Mouse (Mus musculus) limb, embryonic 10.5 days (tissue): ENCODE results near the gene C3ar1. TPM values are rescaled to one million over a fixed set of nuclear protein-coding genes. Genes with fewer than 3 reads are reported as not detected.

ENCODE experiments used
- DNase-seq: peaks from one replicate; pipeline ENCODE4 v3.0.0-alpha.2; 2017; ENCODE audit warnings: low spot score
- H3K27ac ChIP-seq: fragments of 300-500 bp; sonication (generic); 2 replicates; pipeline ENCODE4 v1.5.1; 2016; ENCODE audit warnings: mild to moderate bottlenecking
- H3K27me3 ChIP-seq: fragments of 300-500 bp; sonication (generic); 2 replicates; pipeline ENCODE4 v1.6.1; 2016; ENCODE audit warnings: low read depth, mild to moderate bottlenecking; ENCODE audit not compliant: poor library complexity, severe bottlenecking
- H3K36me3 ChIP-seq: fragments of 300-500 bp; sonication (generic); 2 replicates; pipeline ENCODE4 v1.6.1; 2016; ENCODE audit warnings: mild to moderate bottlenecking, moderate library complexity
- H3K4me1 ChIP-seq: fragments of 300-500 bp; sonication (generic); 2 replicates; pipeline ENCODE4 v1.6.1; 2016
- H3K4me3 ChIP-seq: fragments of 300-500 bp; sonication (generic); 2 replicates; pipeline ENCODE4 v1.5.1; 2016; ENCODE audit warnings: mild to moderate bottlenecking, moderate library complexity
- H3K9me3 ChIP-seq: fragments of 300-500 bp; sonication (generic); replicated peaks from 2 replicates; pipeline ENCODE4 v1.6.1; 2016; ENCODE audit warnings: mild to moderate bottlenecking
- WGBS: fragments of 180-500 bp; shearing (Covaris S2); methylation state at CpG from one replicate; pipeline ENCODE4 v1.1.7; 2016; 5-methylcytosine and 5-hydroxymethylcytosine counted together
- polyA plus RNA-seq: library from polyadenylated mRNA; unstranded; fragments of >200 nt; fragmentation: Nextera tagmentation; extraction: Ambion mirVana; gene quantifications from 2 replicates; pipeline ENCODE4 v1.2.1, GENCODE M21; 2016

The C3ar1 gene
- polyA plus RNA-seq, 1 experiment from 2014 or later, result 1.2 TPM

DNA sequence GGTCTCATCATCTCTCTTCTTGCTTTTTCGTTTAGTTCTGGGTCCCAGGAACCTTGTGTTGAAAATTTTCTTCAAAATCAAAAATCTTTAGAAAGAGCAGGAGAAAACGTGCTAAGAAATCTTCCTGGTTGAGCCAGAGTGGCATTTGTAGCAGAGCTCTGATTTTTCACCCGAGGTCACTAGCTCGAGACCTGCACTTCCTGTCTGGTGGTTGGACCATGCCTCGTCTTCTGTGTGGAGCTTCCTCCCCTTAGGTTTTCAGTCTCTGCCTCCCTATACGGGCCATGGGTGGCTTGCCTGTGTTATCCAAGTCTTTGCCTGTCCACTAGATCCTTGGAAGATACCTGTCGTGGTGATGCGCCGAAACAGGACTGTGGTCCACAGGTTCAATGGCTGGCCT, 34.1 kb downstream of the C3ar1 start:
- Histone ChIP-seq H3K27ac (no peak overlapping the region), H3K4me3 (no peak overlapping the region), H3K9me3 (no peaks in the 10 kb centered on the region), H3K27me3 (no peaks in the 10 kb centered on the region; the same call in 1 of the 2 replicates), H3K4me1 (peaks cover 46% of the 10 kb centered on the region), H3K36me3 (no peaks in the 10 kb centered on the region)
- no peak for DNase-seq
- 78% methylated on average over 9 of the region's 9 CpGs for WGBS

DNA sequence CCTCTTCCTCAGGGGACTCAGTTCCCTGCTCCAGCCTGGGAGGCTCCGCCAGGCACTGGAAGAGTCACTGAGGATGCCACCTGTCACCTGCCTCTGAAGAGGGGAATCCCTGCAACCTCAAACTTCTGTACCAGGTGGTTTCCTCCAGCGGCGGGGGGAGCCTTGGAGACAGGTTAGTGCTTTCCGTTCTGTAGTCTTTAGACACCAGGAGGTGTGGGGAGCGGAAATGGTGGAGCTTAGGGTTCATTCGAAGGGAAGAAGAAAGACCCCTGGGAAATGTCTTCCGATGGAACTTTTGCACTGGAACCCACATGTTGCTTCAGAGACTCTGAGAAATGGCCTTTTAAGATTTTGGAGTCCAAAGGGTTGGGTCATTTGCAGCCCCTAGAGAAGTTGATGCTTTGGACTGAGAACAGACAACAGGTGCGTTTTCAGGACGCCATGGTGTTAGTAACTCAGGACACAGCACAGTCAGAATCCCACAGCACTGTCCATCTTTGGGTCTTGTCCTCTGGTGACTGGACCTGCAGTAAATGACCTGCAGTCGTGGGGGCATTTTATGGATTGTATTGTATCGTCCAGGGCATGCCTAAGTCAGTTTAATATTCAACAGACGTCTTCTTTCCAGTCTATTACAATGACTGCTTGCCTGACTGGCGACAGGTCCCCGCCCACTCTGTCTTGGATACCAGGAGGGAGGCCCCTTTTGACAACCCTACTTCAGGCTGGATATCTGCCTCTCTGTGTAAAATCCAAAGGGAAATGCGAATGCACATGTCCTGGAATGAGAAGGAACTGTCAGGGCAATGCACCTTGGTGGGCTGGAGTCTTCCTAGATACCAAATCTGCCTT, 34.9 kb downstream of the C3ar1 start:
- H3K4me3 ChIP-seq, result peak overlapping the region; percentile 86
- H3K9me3 ChIP-seq, result no peaks in the 10 kb centered on the region
- no peak for DNase-seq
- no peaks in the 10 kb centered on the region for H3K36me3 ChIP-seq
- peaks cover 38% of the 10 kb centered on the region for H3K4me1 ChIP-seq
- peak overlapping the region; percentile 92; the same call in 1 of the 2 replicates for H3K27ac ChIP-seq
- WGBS, result 44% methylated on average over 15 of the region's 15 CpGs
- no peaks in the 10 kb centered on the region; the same call in 1 of the 2 replicates for H3K27me3 ChIP-seq

DNA sequence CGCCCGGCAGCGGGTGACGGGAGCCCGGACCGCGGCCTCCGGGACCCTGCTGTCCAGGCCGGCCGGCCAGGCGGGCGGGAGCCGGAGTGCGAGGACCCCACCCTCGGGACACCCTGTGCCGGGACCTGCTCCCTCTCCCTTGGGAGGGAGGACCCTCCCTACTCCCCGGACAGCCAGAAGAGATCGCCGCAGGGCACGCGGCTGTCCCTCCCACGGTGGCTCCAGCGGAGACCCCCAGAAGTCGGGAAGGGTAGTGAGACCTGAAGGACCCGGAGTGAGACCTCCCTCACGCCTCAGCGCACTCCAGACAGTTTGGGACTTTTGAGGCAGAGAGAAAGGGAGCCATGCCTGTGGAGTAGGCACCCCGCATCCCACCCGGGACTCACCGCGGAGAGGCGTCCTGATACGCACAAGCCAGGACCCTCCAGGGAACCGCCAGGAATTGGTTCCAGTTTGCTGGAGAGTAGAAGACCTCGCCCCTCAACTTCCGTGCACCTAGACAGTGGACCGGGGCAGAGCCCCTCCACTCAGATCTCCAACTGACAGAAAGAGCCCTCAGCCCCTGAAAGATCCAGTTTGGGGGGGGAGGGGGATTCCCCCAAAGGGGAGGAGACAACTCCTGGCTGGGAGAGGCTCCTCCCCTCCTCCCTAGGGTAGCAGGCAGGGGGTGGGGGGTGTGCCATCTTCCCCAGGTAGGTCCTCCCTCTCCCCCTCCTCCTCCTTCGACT, 35.7 kb downstream of the C3ar1 start:
- under 1% methylated on average over 38 of the region's 38 CpGs for WGBS
- H3K4me3 ChIP-seq, result peak overlapping the region; percentile 86
- DNase-seq, result no peak
- H3K36me3 ChIP-seq, result no peaks in the 10 kb centered on the region
- H3K27ac ChIP-seq, result peak overlapping the region; percentile 92
- no peaks in the 10 kb centered on the region for H3K9me3 ChIP-seq
- H3K4me1 ChIP-seq, result peaks cover 30% of the 10 kb centered on the region
- H3K27me3 ChIP-seq, result no peaks in the 10 kb centered on the region; the same call in 1 of the 2 replicates

DNA sequence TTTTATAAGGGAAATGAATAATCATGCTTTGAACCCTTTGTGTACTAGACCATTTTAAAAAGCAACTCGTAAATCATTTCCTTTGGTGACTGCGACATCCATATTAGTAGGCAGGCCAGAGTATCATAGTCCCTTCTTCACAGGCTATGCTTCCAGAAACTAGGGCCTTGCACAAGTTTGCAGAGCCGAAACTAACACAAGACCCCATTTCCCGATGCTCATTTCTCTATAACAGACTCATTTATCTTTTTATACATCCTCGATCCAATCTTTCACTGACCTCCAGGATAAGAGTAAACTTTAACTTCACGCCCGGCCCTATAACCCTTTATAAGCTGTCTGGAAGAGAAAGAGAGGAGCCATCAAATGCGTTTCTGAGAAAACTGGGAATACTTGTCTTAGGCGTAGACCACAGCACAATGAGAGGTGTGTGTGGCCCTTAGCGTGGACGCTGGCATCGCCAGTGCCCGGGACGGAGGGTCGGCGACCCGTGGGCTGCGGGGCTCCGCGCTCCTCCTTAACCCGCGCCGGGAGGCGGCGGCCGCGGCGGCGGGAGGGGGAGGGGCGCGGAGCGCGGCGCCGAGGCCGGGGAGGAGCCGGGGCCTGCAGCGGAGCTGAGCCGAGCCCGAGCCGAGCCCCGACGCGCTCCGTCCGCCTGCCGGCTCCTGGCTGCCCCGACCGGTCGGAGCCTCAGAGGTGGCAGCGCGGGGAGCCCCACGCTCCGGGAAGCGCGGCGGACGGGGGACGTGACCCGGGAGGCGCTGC, 36.5 kb downstream of the C3ar1 start, which contains the start of gene Foxj2:
Gene Foxj2, plus strand, starts transcription at position 609 of the 765 bp plus-strand sequence.
- DNase-seq, result peak; percentile 80
- 2% methylated on average over 57 of the region's 61 CpGs for WGBS

DNA sequence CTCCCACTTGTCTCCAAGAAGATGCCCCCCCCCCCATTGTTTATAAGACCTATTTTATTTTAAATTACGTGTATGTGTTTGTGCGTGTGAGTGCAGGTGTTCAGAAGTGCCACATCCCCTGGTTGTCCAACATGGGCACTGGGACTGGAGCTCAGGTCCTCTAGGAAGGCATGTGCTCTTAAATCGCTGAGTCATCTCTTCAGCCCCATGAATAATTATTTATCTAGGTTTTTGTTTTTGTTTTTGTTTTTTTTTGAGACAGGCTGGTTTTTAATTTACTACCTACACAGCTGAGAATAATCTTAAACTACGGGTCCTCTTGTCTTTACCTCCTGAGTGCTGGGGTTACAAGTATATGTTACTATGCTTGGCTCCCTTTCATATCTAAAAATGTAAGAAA, 42.3 kb downstream of the C3ar1 start:
- 88% methylated on average over 4 of the region's 4 CpGs for WGBS
- Histone ChIP-seq H3K9me3 (no peaks in the 10 kb centered on the region), H3K36me3 (no peaks in the 10 kb centered on the region), H3K27me3 (no peaks in the 10 kb centered on the region), H3K4me1 (peaks cover 10% of the 10 kb centered on the region), H3K27ac (no peak overlapping the region), H3K4me3 (no peak overlapping the region)
- no peak for DNase-seq

More for the DNA sequence above, 36.5 kb downstream of the C3ar1 start, which contains the start of gene Foxj2:
- Histone ChIP-seq H3K9me3 (no peaks in the 10 kb centered on the region), H3K36me3 (no peaks in the 10 kb centered on the region), H3K4me3 (peak within 1 kb of the TSS; percentile 86), H3K27ac (peak within 1 kb of the TSS; percentile 92), H3K4me1 (peaks cover 27% of the 10 kb centered on the region), H3K27me3 (no peaks in the 10 kb centered on the region; the same call in 1 of the 2 replicates)

DNA sequence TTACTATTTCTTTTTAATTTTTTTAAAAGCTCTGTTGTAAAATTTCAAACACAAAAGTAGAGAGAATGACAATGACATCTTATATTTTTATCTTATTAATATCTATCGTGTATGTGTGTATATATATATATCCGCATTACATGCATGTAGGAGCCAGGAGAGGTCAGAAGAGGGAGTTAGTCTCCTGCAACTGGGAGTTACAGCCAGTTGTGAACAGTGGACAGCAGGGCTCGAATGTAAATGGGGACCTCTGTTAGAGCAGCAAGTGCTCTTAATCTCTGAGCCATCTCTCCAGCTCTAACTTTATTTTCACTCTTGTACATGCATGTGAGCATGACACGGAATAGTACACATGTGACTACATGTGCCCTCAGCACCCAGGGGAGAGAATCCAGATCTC, 43.2 kb downstream of the C3ar1 start:
- H3K36me3 ChIP-seq, result no peaks in the 10 kb centered on the region
- H3K27ac ChIP-seq, result no peak overlapping the region
- no peaks in the 10 kb centered on the region for H3K9me3 ChIP-seq
- 88% methylated on average over 4 of the region's 4 CpGs for WGBS
- peaks cover 10% of the 10 kb centered on the region for H3K4me1 ChIP-seq
- no peak overlapping the region for H3K4me3 ChIP-seq
- DNase-seq, result no peak
- no peaks in the 10 kb centered on the region for H3K27me3 ChIP-seq

DNA sequence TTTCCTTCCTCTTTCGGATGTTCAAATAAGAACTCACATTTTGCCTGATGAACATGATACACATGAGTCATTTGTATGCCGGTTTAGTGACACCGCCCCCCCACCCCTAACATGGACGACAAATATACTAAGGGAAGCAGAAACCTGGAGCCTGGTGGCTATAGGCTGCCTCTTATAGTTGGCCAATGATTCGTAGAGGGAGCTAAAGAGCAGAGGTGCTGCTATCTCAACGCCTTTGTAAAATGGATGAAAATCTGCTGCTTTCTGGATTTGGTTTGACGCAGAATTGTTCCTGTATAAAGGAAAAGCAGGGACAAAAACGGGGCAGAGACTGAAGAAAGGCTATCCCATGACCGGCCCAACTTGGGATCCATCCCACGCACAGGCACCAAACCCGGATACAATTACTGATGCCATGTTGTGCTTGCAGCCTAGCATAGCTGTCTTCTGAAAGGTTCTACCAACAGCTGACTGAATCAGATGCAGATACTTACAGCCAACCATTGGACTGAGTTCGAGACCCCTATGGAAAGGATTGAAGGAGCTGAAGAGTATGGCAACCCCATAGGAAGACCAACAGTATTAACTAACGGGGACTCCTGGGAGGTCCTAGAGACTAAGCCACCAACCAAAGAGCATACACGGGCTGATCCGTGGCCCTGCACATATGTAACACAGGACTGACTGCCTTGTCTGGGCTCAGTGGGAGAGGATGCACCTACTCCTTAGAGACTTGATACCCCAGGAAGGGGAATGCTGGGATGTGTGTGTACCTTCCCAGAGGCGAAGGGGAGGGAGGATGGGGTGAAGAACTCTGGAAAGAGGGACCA, 44.0 kb downstream of the C3ar1 start:
- Histone ChIP-seq H3K27ac (peak overlapping the region; percentile 96), H3K4me1 (peaks cover 10% of the 10 kb centered on the region), H3K4me3 (peak overlapping the region; percentile 73), H3K27me3 (no peaks in the 10 kb centered on the region), H3K9me3 (no peaks in the 10 kb centered on the region), H3K36me3 (no peaks in the 10 kb centered on the region)
- DNase-seq, result peak; percentile 53
- 28% methylated on average over 16 of the region's 16 CpGs for WGBS

DNA sequence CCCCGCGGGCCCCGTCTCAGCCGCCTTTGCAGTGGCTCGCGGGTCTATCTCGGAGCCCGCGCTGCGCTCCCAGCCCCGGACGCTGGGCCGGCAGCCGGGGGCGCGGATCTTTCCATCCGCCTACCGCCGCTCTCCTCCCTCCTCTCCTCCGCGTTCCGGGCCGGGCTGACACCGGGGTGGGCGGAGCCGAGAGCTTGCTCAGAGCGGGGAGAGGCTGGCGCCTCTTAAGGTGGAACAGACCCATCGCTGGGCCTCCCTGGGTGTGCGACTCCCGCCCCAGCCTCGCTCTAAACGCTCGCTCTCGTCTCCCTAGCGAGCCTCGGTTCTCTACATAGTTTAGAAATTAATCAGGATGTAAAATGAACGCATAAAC, 44.7 kb downstream of the C3ar1 start:
- H3K4me1 ChIP-seq, result peaks cover 10% of the 10 kb centered on the region
- peak; percentile 88 for DNase-seq
- no peaks in the 10 kb centered on the region for H3K27me3 ChIP-seq
- peak overlapping the region; percentile 96 for H3K27ac ChIP-seq
- H3K9me3 ChIP-seq, result no peaks in the 10 kb centered on the region
- H3K36me3 ChIP-seq, result no peaks in the 10 kb centered on the region
- peak overlapping the region; percentile 73 for H3K4me3 ChIP-seq
- under 1% methylated on average over 38 of the region's 38 CpGs for WGBS

DNA sequence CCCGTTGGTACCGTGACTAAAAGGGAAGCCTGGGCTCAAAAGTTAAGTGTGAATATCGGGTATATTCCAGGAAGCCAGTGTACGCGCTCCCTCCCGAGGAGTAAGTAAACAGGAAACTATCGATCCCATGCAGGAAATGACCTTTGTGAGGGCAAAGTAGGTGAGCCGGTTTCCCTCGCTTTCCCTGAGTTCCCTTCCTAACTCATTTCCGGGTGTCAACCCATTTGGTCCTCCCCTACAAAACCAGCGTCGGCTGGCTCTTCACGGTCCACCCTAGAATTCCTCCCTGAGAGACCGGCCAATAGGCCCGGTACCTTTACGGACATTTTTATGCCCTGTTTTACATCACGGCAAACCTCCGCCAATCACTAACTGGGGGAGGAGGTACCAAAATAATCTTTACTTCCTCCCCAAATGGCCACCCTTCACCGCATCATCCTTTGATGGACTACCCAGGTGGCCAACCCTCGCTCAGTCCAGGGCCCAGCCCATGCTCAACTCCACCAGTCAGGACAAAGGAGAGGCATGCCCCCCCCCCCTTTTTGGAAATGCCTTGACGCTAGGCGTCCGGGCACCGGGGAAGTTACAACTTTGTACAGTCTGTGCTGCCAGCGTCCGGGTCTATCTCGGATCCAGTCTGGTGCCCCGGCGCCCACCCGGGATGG, 45.2 kb downstream of the C3ar1 start:
- H3K4me3 ChIP-seq, result peak overlapping the region; percentile 73
- no peaks in the 10 kb centered on the region for H3K27me3 ChIP-seq
- H3K9me3 ChIP-seq, result no peaks in the 10 kb centered on the region
- no peaks in the 10 kb centered on the region for H3K36me3 ChIP-seq
- DNase-seq, result peak; percentile 91
- WGBS, result under 1% methylated on average over 30 of the region's 30 CpGs
- peak overlapping the region; percentile 96 for H3K27ac ChIP-seq
- H3K4me1 ChIP-seq, result peaks cover 10% of the 10 kb centered on the region

DNA sequence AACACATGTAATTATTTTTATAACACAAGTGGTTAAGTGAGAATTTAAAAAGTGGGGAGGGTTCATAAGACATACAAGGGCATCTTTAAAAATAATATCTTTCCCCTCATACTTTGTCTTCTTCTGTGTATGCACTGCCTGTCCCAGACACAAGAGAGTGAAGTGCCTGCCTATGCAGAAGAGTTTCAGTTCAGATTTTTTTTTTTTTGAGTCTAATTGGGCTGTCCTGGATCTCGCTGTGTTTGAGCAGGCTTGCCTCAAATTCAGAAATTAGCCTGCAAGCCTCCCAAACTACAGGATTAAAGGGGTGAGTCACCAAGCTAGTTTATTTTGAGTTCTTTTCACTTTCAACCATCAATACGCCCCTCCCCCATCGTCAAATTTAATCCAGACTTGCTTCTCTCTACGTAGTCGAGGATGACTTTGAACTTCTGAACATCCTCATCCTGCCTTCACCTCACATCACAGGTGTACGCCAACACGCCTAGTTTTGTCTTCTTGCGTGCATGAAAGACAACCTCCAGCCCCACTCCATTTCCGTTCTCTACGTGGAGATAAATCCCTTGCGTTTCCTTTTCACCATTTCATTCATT, 45.8 kb downstream of the C3ar1 start:
- 1% methylated on average over 11 of the region's 11 CpGs for WGBS
- no peak for DNase-seq
- no peaks in the 10 kb centered on the region for H3K27me3 ChIP-seq
- peaks cover 10% of the 10 kb centered on the region for H3K4me1 ChIP-seq
- peak overlapping the region; percentile 96 for H3K27ac ChIP-seq
- H3K4me3 ChIP-seq, result peak overlapping the region; percentile 73
- no peaks in the 10 kb centered on the region for H3K36me3 ChIP-seq
- no peaks in the 10 kb centered on the region for H3K9me3 ChIP-seq

DNA sequence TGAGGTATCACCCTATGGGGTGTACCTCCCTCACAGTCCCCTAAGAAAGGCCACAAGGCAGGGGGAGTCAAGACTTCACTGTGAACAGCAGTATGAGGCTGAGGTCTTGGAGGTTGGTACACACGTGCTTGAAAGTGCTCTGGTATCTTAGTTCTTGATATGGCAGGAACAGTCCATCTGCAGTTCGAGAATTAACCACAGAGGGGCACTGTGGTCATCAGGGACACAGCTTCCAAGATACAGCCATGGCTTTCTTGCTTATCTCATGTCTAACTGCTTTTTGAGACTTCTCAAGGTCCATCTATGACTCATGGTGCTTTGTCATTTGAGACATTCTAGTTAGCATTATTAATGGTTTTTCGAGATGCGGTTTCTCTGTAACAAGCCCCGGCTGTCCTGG, 51.5 kb downstream of the C3ar1 start:
- no peak overlapping the region for H3K4me3 ChIP-seq
- 29% methylated on average over 5 of the region's 5 CpGs for WGBS

More for the DNA sequence above, 51.5 kb downstream of the C3ar1 start:
- peaks cover 16% of the 10 kb centered on the region for H3K4me1 ChIP-seq
- peaks cover 21% of the 10 kb centered on the region for H3K27me3 ChIP-seq
- H3K9me3 ChIP-seq, result no peaks in the 10 kb centered on the region
- no peaks in the 10 kb centered on the region for H3K36me3 ChIP-seq
- H3K27ac ChIP-seq, result no peak overlapping the region
- peak; percentile 69 for DNase-seq
